Mouse (Mus musculus): ENCODE measurements around the gene Osbpl11. TPM values are rescaled to one million over a fixed set of nuclear protein-coding genes. Genes with fewer than 3 reads are reported as not detected.

Gene Osbpl11
- total RNA-seq, 2 experiments from 2014 or later = 22.9 to 23.2 TPM

DNA sequence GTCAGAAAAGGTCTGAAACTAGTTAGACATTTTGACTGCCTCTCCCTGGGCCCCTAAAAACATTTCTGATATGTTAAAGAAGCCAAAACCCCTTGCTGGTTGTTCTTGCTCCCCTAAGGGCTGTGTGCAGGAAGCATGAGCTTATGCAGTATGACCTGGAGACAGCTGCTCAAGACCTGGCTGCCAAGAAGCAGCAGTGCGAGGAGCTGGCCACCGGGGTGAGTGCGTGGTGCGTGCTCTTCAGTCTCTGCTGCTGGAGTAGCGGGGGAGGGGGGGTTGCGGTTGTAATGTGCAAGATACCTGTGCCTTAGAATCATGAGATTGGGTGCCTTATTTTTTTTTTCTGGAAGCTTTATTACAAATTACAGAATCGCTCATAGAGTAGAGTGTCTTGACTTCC, 105.1 kb downstream of the Osbpl11 start:
- intact Hi-C loops (cut with DNase I) = no loop called here
- peak in 1 of 2 experiments; percentile 9 for DNase-seq

DNA sequence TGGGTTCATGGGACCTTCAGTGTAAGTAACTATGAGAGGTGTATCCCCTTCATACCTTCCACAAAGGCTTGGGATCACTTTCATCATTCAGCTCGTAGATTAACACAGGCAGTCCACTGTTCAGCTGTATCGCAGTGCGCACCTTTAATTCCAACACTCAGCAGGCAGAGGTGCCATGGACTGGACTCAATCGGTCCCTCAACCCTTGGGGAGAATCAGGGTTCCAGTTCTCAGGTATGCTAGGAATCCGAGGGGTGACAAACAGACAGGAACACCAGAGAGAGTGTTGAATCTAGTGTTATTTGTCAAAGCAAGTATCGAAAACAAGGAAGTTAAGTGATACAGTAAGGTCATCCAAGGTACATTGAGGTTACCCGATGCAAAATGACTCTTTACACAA, 107.4 kb downstream of the Osbpl11 start:
- DNase-seq = no peak
- intact Hi-C loops (cut with DNase I) = no loop called here

Other genes with a start within 250 kb of the Osbpl11 start
- gene Iqcg, start 128.9 kb upstream of the Osbpl11 start, total RNA-seq (2021) = under 1 TPM; 0.60 to 0.73 TPM
- gene Rpl35a, start 128.6 kb upstream of the Osbpl11 start, total RNA-seq (2021) = 100 to 1,000 TPM; 297 to 302 TPM
- gene Lmln, start 122.5 kb upstream of the Osbpl11 start, total RNA-seq (2021) = 1 to 10 TPM; 1.9 to 5.0 TPM
- gene Snx4, start 66.4 kb downstream of the Osbpl11 start, total RNA-seq (2021) = 10 to 100 TPM; 30.9 to 34.3 TPM
- 10 to 100 TPM; 46.5 to 48.6 TPM for gene Zfp148, start 195.8 kb downstream of the Osbpl11 start, total RNA-seq (2021)